Mouse (Mus musculus) bone marrow, adult 2 months (tissue): ENCODE measurements around the gene Armh4. TPM values are rescaled to one million over a fixed set of nuclear protein-coding genes. Genes with fewer than 3 reads are reported as not detected.
"Not testable (repeated sequence)": the region's sequence is repeated elsewhere in the genome, so short reads cannot be mapped to it uniquely, and the experiment has no call there.

Experiments used
- H3K27ac ChIP-seq: fragments of 200-500 bp; 2 replicates; pipeline ENCODE4 v1.5.1; 2012; ENCODE audit warnings: low read depth, mild to moderate bottlenecking, control low read depth, inconsistent platforms, low read length; ENCODE audit not compliant: control insufficient read depth, poor library complexity, insufficient read depth
- H3K4me1 ChIP-seq: fragments of 200-500 bp; 2 replicates; pipeline ENCODE4 v1.6.1; 2011; ENCODE audit warnings: low read length; ENCODE audit not compliant: control insufficient read depth, insufficient read depth
- H3K4me3 ChIP-seq: fragments of 200-500 bp; replicated peaks from 2 replicates; pipeline ENCODE3; 2011; ENCODE audit warnings: mild to moderate bottlenecking, low read depth, low read length, control low read depth; ENCODE audit not compliant: control insufficient read depth
- CTCF ChIP-seq: fragments of 200-500 bp; IDR thresholded peaks from 2 replicates; pipeline ENCODE4 v1.5.1; 2011; ENCODE audit warnings: low read length, control low read depth; ENCODE audit not compliant: control insufficient read depth, insufficient read depth
- POLR2A ChIP-seq: fragments of 200-500 bp; IDR thresholded peaks from 2 replicates; pipeline ENCODE4 v1.6.1; 2011; ENCODE audit warnings: low read depth, mild to moderate bottlenecking, control low read depth, low read length, borderline replicate concordance; ENCODE audit not compliant: control insufficient read depth
- WGBS: fragments of 180-500 bp; shearing (Covaris S2); methylation state at CpG from one replicate; pipeline ENCODE4 v1.1.7; 2018; 5-methylcytosine and 5-hydroxymethylcytosine counted together
- polyA plus RNA-seq: library from polyadenylated mRNA; stranded (reverse); fragments of >200 nt; gene quantifications from 2 replicates; pipeline ENCODE4 v1.2.4, GENCODE M21; 2011; ENCODE audit warnings: low replicate concordance; ENCODE audit not compliant: missing spikeins, insufficient read depth, insufficient read length

Gene Armh4
- polyA plus RNA-seq, 1 experiment = 1.1 TPM

DNA sequence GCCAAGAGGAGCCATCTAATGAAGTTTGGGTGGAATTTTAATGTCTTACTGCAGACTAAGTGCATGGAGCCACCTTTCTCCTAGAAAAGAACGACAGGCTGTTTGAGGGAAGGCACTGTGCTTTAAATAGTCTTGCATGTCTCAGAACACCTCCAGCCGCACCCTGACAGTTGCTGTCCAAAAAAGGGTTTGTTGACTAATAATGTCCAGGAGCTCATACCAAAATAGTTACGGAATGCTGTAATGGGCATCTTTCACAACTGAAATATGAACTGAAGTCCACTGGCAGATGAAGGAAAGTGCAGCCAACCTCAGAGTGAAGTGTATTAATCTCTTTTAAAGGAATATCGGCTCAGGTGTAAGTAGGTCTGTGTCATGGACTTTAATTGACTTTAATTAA is 7.4 kb upstream of the Armh4 start:
- Histone ChIP-seq H3K27ac (no peak overlapping the region), H3K4me3 (no peak overlapping the region), H3K4me1 (no peaks in the 10 kb centered on the region)
- no peak for TF ChIP-seq POLR2A
- TF ChIP-seq CTCF = no peak
- 73% methylated on average over 4 of the region's 4 CpGs for WGBS

- Histone ChIP-seq H3K27ac (no peak overlapping the region), H3K4me1 (no peaks in the 10 kb centered on the region), H3K4me3 (no peak overlapping the region)
- TF ChIP-seq POLR2A = no peak
- TF ChIP-seq CTCF = no peak
- WGBS = 53% methylated on average over 2 of the region's 2 CpGs
Observed at GRCm38 (mm10) chr14:49785793-49786192, 2.6 kb upstream of the Armh4 start.

DNA sequence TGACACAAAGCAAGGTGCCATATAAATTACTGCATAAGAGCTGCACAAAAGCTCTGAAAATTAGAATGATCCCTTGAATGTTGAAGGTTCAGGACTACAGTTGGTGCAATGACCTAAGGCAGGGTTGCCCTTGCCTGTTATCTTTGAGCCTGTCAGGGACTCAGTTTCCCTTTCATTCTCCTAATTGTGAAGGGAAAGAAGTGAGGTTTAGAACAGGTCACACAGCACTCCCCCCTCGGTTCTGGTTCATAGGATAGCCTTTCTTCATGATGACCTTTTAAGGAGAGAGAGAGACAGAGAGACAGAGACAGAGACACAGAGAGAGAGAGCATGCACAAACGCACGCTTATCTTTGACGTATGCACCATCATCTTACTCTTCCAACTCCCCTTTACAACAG is 683 bp upstream of the Armh4 start:
- Histone ChIP-seq H3K4me1 (no peaks in the 10 kb centered on the region), H3K4me3 (no peak overlapping the region), H3K27ac (no peak overlapping the region)
- 79% methylated on average over 4 of the region's 4 CpGs for WGBS
- TF ChIP-seq POLR2A (no peak), CTCF (no peak)

- WGBS = 66% methylated on average over 4 of the region's 4 CpGs
- no peak overlapping the region for H3K27ac ChIP-seq
Observed at GRCm38 (mm10) chr14:49780416-49780815, 2.8 kb downstream of the Armh4 start.

GRCm38 (mm10) chr14:49777539-49777938 is 5.6 kb downstream of the Armh4 start:
- not testable (repeated sequence) for H3K27ac ChIP-seq, H3K4me1 ChIP-seq, H3K4me3 ChIP-seq
- WGBS = 85% methylated on average over 4 of the region's 4 CpGs

More at GRCm38 (mm10) chr14:49780416-49780815, 2.8 kb downstream of the Armh4 start:
- no peaks in the 10 kb centered on the region for H3K4me1 ChIP-seq
- TF ChIP-seq POLR2A (no peak), CTCF (no peak)
- H3K4me3 ChIP-seq = no peak overlapping the region

GRCm38 (mm10) chr14:49771746-49772145 is 11.4 kb downstream of the Armh4 start:
- TF ChIP-seq POLR2A = no peak
- TF ChIP-seq CTCF = no peak
- H3K4me3 ChIP-seq = no peak overlapping the region
- no peak overlapping the region for H3K27ac ChIP-seq
- no peaks in the 10 kb centered on the region for H3K4me1 ChIP-seq
- WGBS = 71% methylated on average over 1 of the region's 1 CpGs

DNA sequence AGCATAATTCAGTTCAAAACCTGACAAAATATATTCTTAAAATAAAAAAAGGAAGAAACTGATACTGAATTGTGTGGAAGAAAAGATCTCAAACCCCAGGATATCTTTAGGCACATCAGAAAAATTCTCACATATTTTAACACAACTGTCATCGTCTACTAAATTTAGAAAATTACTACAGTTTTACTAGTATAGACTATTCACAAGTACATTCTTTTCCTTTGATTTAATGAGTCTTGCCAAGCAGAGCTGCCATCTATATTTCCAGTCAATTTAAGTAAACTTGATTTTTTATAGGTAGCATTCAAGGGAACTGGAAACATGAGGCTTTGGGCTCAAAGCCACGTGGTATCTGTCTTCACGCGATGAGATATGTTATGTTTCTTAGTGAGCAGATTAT is 16.6 kb downstream of the Armh4 start:
- no peaks in the 10 kb centered on the region for H3K4me1 ChIP-seq
- no peak overlapping the region for H3K27ac ChIP-seq
- no peak for TF ChIP-seq CTCF
- no peak for TF ChIP-seq POLR2A
- 84% methylated on average over 4 of the region's 4 CpGs for WGBS
- no peak overlapping the region for H3K4me3 ChIP-seq

DNA sequence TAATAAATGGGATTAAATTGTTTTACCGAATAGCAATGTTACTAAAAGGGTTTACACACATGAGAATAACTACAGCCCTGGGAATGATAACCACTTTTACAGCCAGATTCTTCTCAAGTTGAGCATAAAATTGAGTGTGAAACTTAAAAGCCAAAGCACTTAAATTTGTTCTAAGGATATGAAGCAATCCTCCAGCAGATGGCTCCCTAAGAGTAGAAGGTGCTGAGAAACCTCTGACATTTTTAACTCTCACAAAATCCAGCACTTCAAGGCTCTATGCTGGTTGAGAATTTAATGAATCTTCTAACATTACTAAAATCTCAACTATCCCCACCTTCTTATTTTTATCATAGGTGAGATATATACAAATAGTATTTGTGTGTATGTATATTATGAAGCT is 27.3 kb downstream of the Armh4 start:
- no peaks in the 10 kb centered on the region for H3K4me1 ChIP-seq
- no peak overlapping the region for H3K4me3 ChIP-seq
- no peak overlapping the region for H3K27ac ChIP-seq
- 84% methylated on average over 1 of the region's 1 CpGs for WGBS
- no peak for TF ChIP-seq POLR2A
- no peak for TF ChIP-seq CTCF

GRCm38 (mm10) chr14:49752614-49753013 is 30.6 kb downstream of the Armh4 start:
- TF ChIP-seq POLR2A (no peak), CTCF (no peak)
- Histone ChIP-seq H3K4me1 (no peaks in the 10 kb centered on the region), H3K27ac (no peak overlapping the region), H3K4me3 (no peak overlapping the region)
